ENCODE assay signal across 12 mouse cellular contexts in the genomic region with DNA sequence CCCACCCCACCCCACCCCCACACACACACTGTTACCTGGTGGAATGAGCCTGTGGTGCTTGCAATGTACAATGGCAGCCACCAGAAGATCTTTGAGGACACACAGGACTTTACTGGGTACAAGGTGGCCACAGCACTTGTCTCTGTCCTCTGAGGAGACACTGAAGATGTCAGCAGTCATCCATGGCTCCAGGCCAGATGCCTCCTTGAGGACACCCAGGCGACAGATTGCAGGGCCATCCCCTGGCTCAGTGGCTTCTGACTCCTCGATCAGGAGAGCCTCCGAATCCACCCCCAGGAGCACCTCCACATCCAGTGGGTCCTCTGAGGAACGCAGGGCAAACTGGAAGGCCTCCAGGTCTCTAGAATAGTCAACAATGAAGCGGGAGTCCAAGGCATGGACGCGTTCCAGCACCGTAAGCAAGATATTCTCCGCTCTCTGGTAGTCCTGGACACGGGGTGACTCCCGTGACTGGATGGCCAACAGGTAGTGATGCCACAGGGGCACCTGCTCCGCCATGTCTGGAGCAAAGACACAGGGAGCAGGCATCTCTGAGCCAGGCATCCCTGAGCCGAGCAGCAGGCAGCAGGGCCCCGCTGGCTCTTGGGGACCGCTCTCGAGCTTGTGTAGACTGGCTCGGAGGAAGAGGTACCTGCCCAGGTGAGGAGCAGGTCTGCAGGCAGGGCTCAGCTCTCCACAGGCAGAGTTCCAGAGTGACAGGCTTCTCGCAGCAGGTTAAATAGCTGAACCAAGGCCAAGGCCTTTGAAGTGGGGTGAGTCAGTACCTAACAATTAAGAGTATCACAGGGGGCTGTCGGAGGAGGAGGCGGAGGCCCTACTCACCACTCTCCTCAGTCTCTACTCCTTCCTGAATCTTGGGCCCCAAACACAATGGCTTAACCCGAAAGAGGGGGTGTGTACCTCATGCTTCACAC. TPM values are rescaled to one million over a fixed set of nuclear protein-coding genes. Genes with fewer than 3 reads are reported as not detected.
DNase-seq lines count a peak whose midpoint lies in the region; ATAC-seq and TF ChIP-seq lines count a peak whose summit lies in the region.
"Had no signal": no experiment of that assay in that cellular context is flagged by ENCODE, and none has a peak within 500 bp of the region (broad histone marks: within the 10 kb centered on the region; RNA-seq: fewer than 3 reads in every experiment).

No protein-coding gene starts in this region.

- no peak overlapping the region for H3K4me3 ChIP-seq in intestine, embryonic 14.5 days (ENCODE audit: low read depth, low read length)
- peak overlapping the region; percentile 36 for H3K4me3 ChIP-seq in lung, adult 2 months (replicated peaks; ENCODE audit: extremely low read depth, low read depth, low read length)
- H3K4me3 ChIP-seq in stomach, postnatal 0 days (ENCODE audit: low read depth, low read length) = peak overlapping the region; percentile 23; the same call in 1 of the 2 replicates
- no peak overlapping the region for H3K4me3 ChIP-seq in layer of hippocampus, adult 2 months
- H3K4me3 ChIP-seq: limb, embryonic 12.5 days; neural tube, embryonic 13.5 days had no signal

- no peaks in the 10 kb centered on the region; the same call in 1 of the 2 replicates for H3K4me1 ChIP-seq in intestine, embryonic 14.5 days (replicated peaks; ENCODE audit: control insufficient read depth, insufficient read depth, low read length)
- no peaks in the 10 kb centered on the region for H3K4me1 ChIP-seq in lung, adult 2 months (ENCODE audit: control insufficient read depth, insufficient read depth, low read length)
- no peaks in the 10 kb centered on the region for H3K4me1 ChIP-seq in stomach, postnatal 0 days (replicated peaks; ENCODE audit: control insufficient read depth, insufficient read depth)
- H3K4me1 ChIP-seq: neural tube, embryonic 13.5 days had no signal

- peak; percentile 34; the same call in 1 of the 2 replicates for ATAC-seq in intestine, embryonic 14.5 days (replicated peaks; ENCODE audit: low FRiP score, low TSS enrichment, low read depth)
- ATAC-seq in stomach, postnatal 0 days (ENCODE audit: low FRiP score, low TSS enrichment) = peak; percentile 36; the same call in 1 of the 2 replicates

- DNase-seq in urinary bladder, postnatal 14 days (ENCODE audit: low spot score) = peak; percentile 45
- no peak for DNase-seq in urinary bladder, adult 2 months (ENCODE audit: low spot score)
- no peak for DNase-seq in intestine, embryonic 14.5 days (ENCODE audit: low spot score)
- peak; percentile 78 for DNase-seq in lung, adult 2 months
- peak; percentile 41 for DNase-seq in stomach, postnatal 0 days (ENCODE audit: low spot score)
- no peak for DNase-seq in right cerebral cortex, postnatal 25 days
- DNase-seq in layer of hippocampus, adult 2 months (ENCODE audit: low spot score in 2 of 2) = no peak
- DNase-seq in spleen, adult 18-20 months = no peak

- no peaks in the 10 kb centered on the region for H3K36me3 ChIP-seq in intestine, embryonic 14.5 days (ENCODE audit: control insufficient read depth, insufficient read depth, low read length)
- no peaks in the 10 kb centered on the region for H3K36me3 ChIP-seq in stomach, postnatal 0 days (ENCODE audit: control insufficient read depth, insufficient read depth, low read length)
- H3K36me3 ChIP-seq: limb, embryonic 12.5 days; neural tube, embryonic 13.5 days had no signal

- H3K4me2 ChIP-seq in intestine, embryonic 14.5 days (ENCODE audit: low read length) = 0 out of 2 replicates have a peak overlapping the region, but pooled peaks have one; percentile 6
- H3K4me2 ChIP-seq in stomach, postnatal 0 days (replicated peaks; ENCODE audit: low read depth) = peak overlapping the region; percentile 37
- H3K4me2 ChIP-seq: limb, embryonic 12.5 days; neural tube, embryonic 13.5 days had no signal

- no peaks in the 10 kb centered on the region for H3K27me3 ChIP-seq in intestine, embryonic 14.5 days (replicated peaks; ENCODE audit: control insufficient read depth, insufficient read depth, low read length)
- H3K27me3 ChIP-seq in stomach, postnatal 0 days (ENCODE audit: control insufficient read depth, insufficient read depth, low read length) = no peaks in the 10 kb centered on the region
- H3K27me3 ChIP-seq: limb, embryonic 12.5 days; neural tube, embryonic 13.5 days had no signal

- H3K9me3 ChIP-seq in intestine, embryonic 14.5 days (ENCODE audit: control insufficient read depth, low read length) = no peaks in the 10 kb centered on the region
- no peaks in the 10 kb centered on the region for H3K9me3 ChIP-seq in stomach, postnatal 0 days (ENCODE audit: control insufficient read depth, low read length)
- H3K9me3 ChIP-seq: limb, embryonic 12.5 days; neural tube, embryonic 13.5 days had no signal

- H3K9ac ChIP-seq in intestine, embryonic 14.5 days (ENCODE audit: low read length) = no peak overlapping the region
- peak overlapping the region; percentile 38 for H3K9ac ChIP-seq in stomach, postnatal 0 days (ENCODE audit: low read length)
- H3K9ac ChIP-seq: limb, embryonic 12.5 days; neural tube, embryonic 13.5 days had no signal

- no peak for TF ChIP-seq CTCF in lung, adult 2 months (IDR thresholded peaks at IDR 0.05; ENCODE audit: insufficient read depth, low read length)
- no peak for TF ChIP-seq CTCF in stomach, postnatal 0 days (IDR thresholded peaks at IDR 0.05; ENCODE audit: low read depth)
- TF ChIP-seq CTCF in layer of hippocampus, adult 2 months (conservative IDR thresholded peaks at IDR 0.05) = no peak

- no peak overlapping the region for H3K27ac ChIP-seq in intestine, embryonic 14.5 days (ENCODE audit: low read depth)
- H3K27ac ChIP-seq in stomach, postnatal 0 days (replicated peaks) = peak overlapping the region; percentile 87
- no peak overlapping the region for H3K27ac ChIP-seq in layer of hippocampus, adult 2 months
- H3K27ac ChIP-seq: limb, embryonic 12.5 days; neural tube, embryonic 13.5 days had no signal

- TF ChIP-seq POLR2A in lung, adult 2 months (IDR thresholded peaks at IDR 0.05; ENCODE audit: borderline replicate concordance, extremely low read depth, low read depth, low read length) = peak; percentile 60; the same call in 1 of the 2 replicates

- 81% methylated on average over 21 of the region's 21 CpGs for WGBS in intestine, embryonic 14.5 days
- WGBS in lung, adult 2 months = 58% methylated on average over 21 of the region's 21 CpGs
- WGBS in stomach, postnatal 0 days = 58% methylated on average over 21 of the region's 21 CpGs

- TF ChIP-seq EP300 in stomach, postnatal 0 days (optimal IDR thresholded peaks at IDR 0.05) = no peak

RNA-seq across cellular contexts. Expression of gene 2310007B03Rik, which starts 0.9 kb away (rescaled TPM):
- polyA plus RNA-seq in urinary bladder, adult 2 months (2012; rRNA removed) = 0.03 and 0.07 TPM in 2 replicates
- 3.2 and 3.9 TPM in 2 replicates for polyA plus RNA-seq in intestine, embryonic 14.5 days (2014; fragmentation: Nextera tagmentation; extraction: Ambion mirVana)
- 72.6 and 75.8 TPM in 2 replicates for polyA plus RNA-seq in lung, adult 2 months (2012; rRNA removed)
- 27.8 and 34.3 TPM in 2 replicates for polyA plus RNA-seq in stomach, postnatal 0 days (2015; fragmentation: Nextera tagmentation; extraction: Ambion mirVana)
- total RNA-seq in layer of hippocampus, adult 2 months (2021) = not detected
- total RNA-seq: gastrocnemius, adult 18-20 months had no signal
- polyA plus RNA-seq: neural tube, embryonic 13.5 days had no signal

RNA-seq across cellular contexts. Expression of gene Crocc2, which starts 8.7 kb away (rescaled TPM):
- polyA plus RNA-seq in urinary bladder, adult 2 months (2012; rRNA removed) = 0.09 and 0.10 TPM in 2 replicates
- 0.04 and 0.16 TPM in 2 replicates for polyA plus RNA-seq in intestine, embryonic 14.5 days (2014; fragmentation: Nextera tagmentation; extraction: Ambion mirVana)
- 2.2 and 2.8 TPM in 2 replicates for polyA plus RNA-seq in lung, adult 2 months (2012; rRNA removed)
- 0.04 and 0.06 TPM in 2 replicates for polyA plus RNA-seq in stomach, postnatal 0 days (2015; fragmentation: Nextera tagmentation; extraction: Ambion mirVana)
- total RNA-seq in layer of hippocampus, adult 2 months (2021) = under 1 TPM; 0.22 to 0.36 TPM
- total RNA-seq: gastrocnemius, adult 18-20 months had no signal

RNA-seq across cellular contexts. Expression of gene Agxt, which starts 24.8 kb away (rescaled TPM):
- polyA plus RNA-seq in urinary bladder, adult 2 months (2012; rRNA removed) = not detected in 2 replicates
- not detected in 2 replicates for polyA plus RNA-seq in intestine, embryonic 14.5 days (2014; fragmentation: Nextera tagmentation; extraction: Ambion mirVana)
- polyA plus RNA-seq in lung, adult 2 months (2012; rRNA removed) = not detected in 2 replicates
- polyA plus RNA-seq in stomach, postnatal 0 days (2015; fragmentation: Nextera tagmentation; extraction: Ambion mirVana) = 0.48 and 0.55 TPM in 2 replicates
- not detected for total RNA-seq in layer of hippocampus, adult 2 months (2021)
- total RNA-seq: gastrocnemius, adult 18-20 months had no signal
- polyA plus RNA-seq: heart, embryonic 16.5 days; limb, embryonic 12.5 days; neural tube, embryonic 13.5 days had no signal

RNA-seq across cellular contexts. Expression of gene Kif1a, which starts 58.1 kb away (rescaled TPM):
- polyA plus RNA-seq in urinary bladder, adult 2 months (2012; rRNA removed) = 3.3 and 5.0 TPM in 2 replicates
- polyA plus RNA-seq in intestine, embryonic 14.5 days (2014; fragmentation: Nextera tagmentation; extraction: Ambion mirVana) = 15.8 and 16.7 TPM in 2 replicates
- polyA plus RNA-seq in lung, adult 2 months (2012; rRNA removed) = 2.0 and 2.7 TPM in 2 replicates
- 7.7 and 9.6 TPM in 2 replicates for polyA plus RNA-seq in stomach, postnatal 0 days (2015; fragmentation: Nextera tagmentation; extraction: Ambion mirVana)
- total RNA-seq in layer of hippocampus, adult 2 months (2021) = 100 to 1,000 TPM; 609 to 644 TPM

Comparison
In these comparisons a context has a peak if more than half of its experiments do, and no peak if none do; other contexts are left out.
1. DNase-seq: peak in urinary bladder, postnatal 14 days (single experiment), lung, adult 2 months (single experiment) and stomach, postnatal 0 days (single experiment); none in urinary bladder, adult 2 months (single experiment), intestine, embryonic 14.5 days (single experiment), right cerebral cortex, postnatal 25 days (single experiment), layer of hippocampus, adult 2 months (0 of 2) and spleen, adult 18-20 months (0 of 2).
2. H3K4me3 ChIP-seq: peak in lung, adult 2 months (single experiment) and stomach, postnatal 0 days (single experiment); none in intestine, embryonic 14.5 days (single experiment) and layer of hippocampus, adult 2 months (single experiment).